Mouse (Mus musculus) midbrain, embryonic 11.5 days (tissue): ENCODE results near the gene Shoc2. TPM values are rescaled to one million over a fixed set of nuclear protein-coding genes. Genes with fewer than 3 reads are reported as not detected.

ENCODE experiments used
- ATAC-seq: fragments of 200-750 bp; cut with Nextera tagmentation; 2 replicates; pipeline ENCODE4 v1.8.0; 2017; ENCODE audit warnings: moderate TSS enrichment, moderate library complexity; ENCODE audit not compliant: low FRiP score
- DNase-seq: peaks from one replicate; pipeline ENCODE4 v3.0.0; 2015; ENCODE audit warnings: low spot score; ENCODE audit errors: missing footprints
- H3K27ac ChIP-seq: fragments of 300-500 bp; sonication (generic); 2 replicates; pipeline ENCODE4 v1.5.1; 2014; ENCODE audit warnings: low read depth, low read length
- H3K27me3 ChIP-seq: fragments of 300-500 bp; sonication (generic); 2 replicates; pipeline ENCODE4 v1.6.1; 2014; ENCODE audit warnings: mild to moderate bottlenecking, low read length, moderate library complexity, mixed read lengths; ENCODE audit not compliant: control insufficient read depth, insufficient read depth
- H3K36me3 ChIP-seq: fragments of 300-500 bp; sonication (generic); 2 replicates; pipeline ENCODE4 v1.6.1; 2014; ENCODE audit warnings: mild to moderate bottlenecking, low read length, moderate library complexity, mixed read lengths; ENCODE audit not compliant: control insufficient read depth, insufficient read depth
- H3K4me1 ChIP-seq: fragments of 300-500 bp; sonication (generic); 2 replicates; pipeline ENCODE4 v1.6.1; 2014; ENCODE audit warnings: low read length; ENCODE audit not compliant: control insufficient read depth, insufficient read depth
- H3K4me2 ChIP-seq: fragments of 300-500 bp; sonication (generic); 2 replicates; pipeline ENCODE4 v1.6.1; 2014; ENCODE audit warnings: mild to moderate bottlenecking, moderate library complexity
- H3K4me3 ChIP-seq: fragments of 300-500 bp; sonication (generic); 2 replicates; pipeline ENCODE4 v1.5.1; 2014; ENCODE audit warnings: low read depth, low read length
- H3K9ac ChIP-seq: fragments of 300-500 bp; sonication (generic); 2 replicates; pipeline ENCODE4 v1.6.1; 2014; ENCODE audit warnings: low read length
- H3K9me3 ChIP-seq: fragments of 300-500 bp; sonication (generic); 2 replicates; pipeline ENCODE4 v1.6.1; 2016; ENCODE audit warnings: low read length; ENCODE audit not compliant: control insufficient read depth
- WGBS: fragments of 180-500 bp; shearing (Covaris S2); extraction: QIAGEN DNeasy Blood & Tissue Kit; methylation state at CpG from one replicate; pipeline ENCODE4 v1.1.7; 2014; 5-methylcytosine and 5-hydroxymethylcytosine counted together
- polyA plus RNA-seq: library from polyadenylated mRNA; unstranded; fragments of >200 nt; fragmentation: Nextera tagmentation; extraction: Ambion mirVana; gene quantifications from 2 replicates; pipeline ENCODE4 v1.2.1, GENCODE M21; 2014

Gene Shoc2
- polyA plus RNA-seq, 1 experiment from 2014 or later = 78.6 TPM

DNA sequence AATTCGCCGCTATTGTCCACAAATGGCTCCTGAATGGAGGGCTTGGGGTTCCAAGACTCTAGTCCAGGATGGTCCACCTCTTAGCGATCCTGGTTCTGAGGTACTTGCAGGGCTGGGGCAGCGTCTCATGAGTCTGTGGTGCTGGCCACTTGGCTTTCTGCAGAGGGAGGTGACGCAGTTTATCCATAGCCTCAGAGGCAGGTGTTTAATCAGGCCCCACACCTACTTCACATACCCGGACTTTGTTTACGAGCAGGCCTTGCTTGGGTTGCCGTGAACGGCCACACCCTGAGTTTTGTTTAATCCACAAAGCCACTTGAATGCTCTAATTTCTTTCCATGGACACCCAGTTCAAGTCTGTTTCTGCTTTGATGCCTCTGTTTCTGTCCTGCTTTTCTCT, 137.2 kb downstream of the Shoc2 start:
- DNase-seq (no peak), ATAC-seq (no peak)
- no peak overlapping the region for H3K27ac ChIP-seq
- 86% methylated on average over 9 of the region's 9 CpGs for WGBS
- H3K9me3 ChIP-seq = no peaks in the 10 kb centered on the region
- no peak overlapping the region for H3K4me3 ChIP-seq
- H3K9ac ChIP-seq = no peak overlapping the region
- no peaks in the 10 kb centered on the region for H3K36me3 ChIP-seq
- 0 out of 2 replicates have a peak, but pooled peaks cover 2% of the 10 kb centered on the region for H3K4me1 ChIP-seq
- no peaks in the 10 kb centered on the region for H3K27me3 ChIP-seq
- H3K4me2 ChIP-seq = no peak overlapping the region

DNA sequence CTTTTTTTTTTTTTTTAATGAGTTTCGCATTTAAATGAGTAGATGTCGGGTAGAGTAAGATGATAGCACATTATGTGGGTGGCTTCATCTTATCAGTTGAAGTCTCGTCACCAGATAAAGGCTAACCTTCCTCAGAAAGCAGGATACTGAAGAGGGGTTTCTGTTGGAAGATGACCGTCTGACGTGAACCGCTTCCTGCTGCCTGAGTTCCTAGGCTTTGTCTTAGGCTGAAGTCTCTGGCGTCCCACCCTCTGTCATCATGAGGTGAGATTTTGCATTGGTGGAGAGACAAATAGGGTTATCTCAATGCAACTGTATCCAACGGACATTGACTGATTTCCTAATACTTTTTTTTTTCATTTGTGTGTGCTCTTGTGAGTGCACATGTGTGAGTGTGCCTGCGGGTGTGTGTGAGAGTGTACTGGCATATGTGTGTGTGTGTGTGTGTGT, 137.6 kb downstream of the Shoc2 start:
- no peak for DNase-seq
- no peak overlapping the region for H3K9ac ChIP-seq
- no peak overlapping the region for H3K4me2 ChIP-seq
- 86% methylated on average over 9 of the region's 9 CpGs for WGBS
- H3K27me3 ChIP-seq = no peaks in the 10 kb centered on the region
- no peak overlapping the region for H3K27ac ChIP-seq
- no peaks in the 10 kb centered on the region for H3K4me1 ChIP-seq
- no peaks in the 10 kb centered on the region for H3K36me3 ChIP-seq
- no peak overlapping the region for H3K4me3 ChIP-seq
- ATAC-seq = no peak
- H3K9me3 ChIP-seq = no peaks in the 10 kb centered on the region

Other genes with a start within 250 kb of the Shoc2 start
- 61.9 and 65.7 TPM in 2 replicates for gene Pdcd4, start 52.1 kb upstream of the Shoc2 start, polyA plus RNA-seq
- gene Bbip1, start 321 bp downstream of the Shoc2 start, polyA plus RNA-seq = 147 and 148 TPM in 2 replicates
- gene Adra2a, start 99.8 kb downstream of the Shoc2 start, polyA plus RNA-seq = 1.3 and 1.4 TPM in 2 replicates